Mouse (Mus musculus): ENCODE data around the gene Ofcc1. TPM values are rescaled to one million over a fixed set of nuclear protein-coding genes. Genes with fewer than 3 reads are reported as not detected.

The Ofcc1 gene
- polyA plus RNA-seq, 1 experiment from 2014 or later: 0.08 TPM

- 89% methylated on average over 8 of the region's 8 CpGs for whole genome bisulfite sequencing
- ATAC-seq (ENCODE audit: insufficient number of reproducible peaks, low FRiP score, low TSS enrichment, low read depth) (no peak), DNase-seq (ENCODE audit: low spot score) (no peak)
- Histone ChIP-seq H3K36me3 (ENCODE audit: control insufficient read depth, insufficient read depth, low read length) (no peaks in the 10 kb centered on the region), H3K9ac (ENCODE audit: low read length) (no peak overlapping the region), H3K4me1 (ENCODE audit: control insufficient read depth, insufficient read depth, low read length) (no peaks in the 10 kb centered on the region), H3K4me2 (ENCODE audit: low read depth, severe bottlenecking) (no peak overlapping the region), H3K27ac (replicated peaks; ENCODE audit: low read depth, low read length) (no peak overlapping the region), H3K9me3 (ENCODE audit: control insufficient read depth, low read length) (no peaks in the 10 kb centered on the region), H3K4me3 (ENCODE audit: low read depth, low read length) (no peak overlapping the region), H3K27me3 (ENCODE audit: control insufficient read depth, insufficient read depth, low read length) (no peaks in the 10 kb centered on the region)
These were observed 338.0 kb downstream of the Ofcc1 start for GRCm38 (mm10) chr13:40023201-40023777.

- H3K4me2 ChIP-seq (ENCODE audit: low read depth, severe bottlenecking): no peak overlapping the region
- H3K9me3 ChIP-seq (ENCODE audit: control insufficient read depth, low read length): no peaks in the 10 kb centered on the region
- no peak overlapping the region for H3K27ac ChIP-seq (replicated peaks; ENCODE audit: low read depth, low read length)
- DNase-seq (ENCODE audit: low spot score) (no peak), ATAC-seq (ENCODE audit: insufficient number of reproducible peaks, low FRiP score, low TSS enrichment, low read depth) (no peak)
- 86% methylated on average over 1 of the region's 1 CpGs for WGBS
- H3K4me1 ChIP-seq (ENCODE audit: control insufficient read depth, insufficient read depth, low read length): no peaks in the 10 kb centered on the region
- H3K4me3 ChIP-seq (ENCODE audit: low read depth, low read length): no peak overlapping the region
- H3K9ac ChIP-seq (ENCODE audit: low read length): no peak overlapping the region
- no peaks in the 10 kb centered on the region for H3K27me3 ChIP-seq (ENCODE audit: control insufficient read depth, insufficient read depth, low read length)
- H3K36me3 ChIP-seq (ENCODE audit: control insufficient read depth, insufficient read depth, low read length): no peaks in the 10 kb centered on the region
These were observed 338.6 kb downstream of the Ofcc1 start for GRCm38 (mm10) chr13:40022609-40023008.

DNA sequence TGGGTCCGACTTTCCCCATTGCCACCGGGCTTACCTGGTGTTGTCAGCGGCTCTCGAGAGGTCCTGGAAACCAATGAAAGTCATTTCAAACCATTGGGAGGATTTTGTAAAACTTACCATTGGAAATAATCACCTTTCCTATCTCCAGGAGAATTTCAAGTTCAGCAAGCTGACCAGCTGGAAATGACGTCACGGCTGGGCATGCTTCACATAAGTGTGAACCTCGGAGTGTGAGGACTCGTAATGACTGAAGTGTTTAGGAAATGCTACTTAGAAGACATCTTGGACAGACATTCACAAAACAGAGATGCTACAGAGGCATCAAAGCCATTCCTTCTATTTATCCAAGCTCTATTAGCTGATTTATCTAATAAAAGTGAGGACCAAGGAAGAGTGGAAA lies 361.0 kb downstream of the Ofcc1 start:
- ATAC-seq (ENCODE audit: insufficient number of reproducible peaks, low FRiP score, low TSS enrichment, low read depth) (no peak), DNase-seq (ENCODE audit: low spot score) (no peak)
- H3K27me3 ChIP-seq (ENCODE audit: control insufficient read depth, insufficient read depth, low read length): no peaks in the 10 kb centered on the region
- no peak overlapping the region for H3K9ac ChIP-seq (ENCODE audit: low read length)
- H3K9me3 ChIP-seq (ENCODE audit: control insufficient read depth, low read length): no peaks in the 10 kb centered on the region
- no peak overlapping the region for H3K27ac ChIP-seq (replicated peaks; ENCODE audit: low read depth, low read length)
- no peak overlapping the region for H3K4me3 ChIP-seq (ENCODE audit: low read depth, low read length)
- no peaks in the 10 kb centered on the region for H3K36me3 ChIP-seq (ENCODE audit: control insufficient read depth, insufficient read depth, low read length)
- WGBS: 84% methylated on average over 8 of the region's 8 CpGs
- no peaks in the 10 kb centered on the region for H3K4me1 ChIP-seq (ENCODE audit: control insufficient read depth, insufficient read depth, low read length)
- no peak overlapping the region for H3K4me2 ChIP-seq (ENCODE audit: low read depth, severe bottlenecking)

DNA sequence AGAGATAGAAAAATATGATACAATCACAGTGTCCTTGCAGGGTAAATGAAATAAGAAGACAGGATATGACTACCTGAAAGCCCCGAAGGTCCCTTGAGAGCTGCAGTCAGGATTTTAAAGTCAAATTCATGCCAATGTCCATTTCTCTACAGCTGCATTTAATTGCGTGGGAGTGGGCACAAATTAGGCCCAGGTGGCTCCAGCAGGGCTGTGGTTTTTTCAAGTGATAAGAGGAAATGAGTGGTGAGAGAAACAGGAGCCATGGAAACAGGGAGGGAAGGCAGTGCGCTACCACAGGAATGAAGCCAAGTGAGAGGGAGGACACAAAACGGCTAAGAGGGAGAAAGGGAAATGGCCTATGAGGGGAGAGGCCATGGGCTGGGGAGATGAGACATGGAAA lies 363.3 kb downstream of the Ofcc1 start:
- Histone ChIP-seq H3K27ac (replicated peaks; ENCODE audit: low read depth, low read length) (no peak overlapping the region), H3K27me3 (ENCODE audit: control insufficient read depth, insufficient read depth, low read length) (no peaks in the 10 kb centered on the region), H3K4me1 (ENCODE audit: control insufficient read depth, insufficient read depth, low read length) (no peaks in the 10 kb centered on the region), H3K9me3 (ENCODE audit: control insufficient read depth, low read length) (no peaks in the 10 kb centered on the region), H3K9ac (ENCODE audit: low read length) (no peak overlapping the region), H3K4me2 (ENCODE audit: low read depth, severe bottlenecking) (no peak overlapping the region), H3K36me3 (ENCODE audit: control insufficient read depth, insufficient read depth, low read length) (no peaks in the 10 kb centered on the region), H3K4me3 (ENCODE audit: low read depth, low read length) (no peak overlapping the region)
- DNase-seq (ENCODE audit: low spot score) (peak; percentile 41), ATAC-seq (ENCODE audit: insufficient number of reproducible peaks, low FRiP score, low TSS enrichment, low read depth) (no peak)
- WGBS: 21% methylated on average over 4 of the region's 4 CpGs

GRCm38 (mm10) chr13:39979294-39980061 lies 381.8 kb downstream of the Ofcc1 start:
- no peak overlapping the region for H3K9ac ChIP-seq (ENCODE audit: low read length)
- H3K36me3 ChIP-seq (ENCODE audit: control insufficient read depth, insufficient read depth, low read length): no peaks in the 10 kb centered on the region
- H3K4me3 ChIP-seq (ENCODE audit: low read depth, low read length): no peak overlapping the region
- 0 out of 2 replicates have a peak, but pooled peaks have one; percentile 31 for ATAC-seq (ENCODE audit: insufficient number of reproducible peaks, low FRiP score, low TSS enrichment, low read depth)
- H3K27me3 ChIP-seq (ENCODE audit: control insufficient read depth, insufficient read depth, low read length): no peaks in the 10 kb centered on the region
- H3K27ac ChIP-seq (replicated peaks; ENCODE audit: low read depth, low read length): no peak overlapping the region
- H3K9me3 ChIP-seq (ENCODE audit: control insufficient read depth, low read length): no peaks in the 10 kb centered on the region
- 30% methylated on average over 18 of the region's 18 CpGs for WGBS
- peak; percentile 48 for DNase-seq (ENCODE audit: low spot score)
- H3K4me2 ChIP-seq (ENCODE audit: low read depth, severe bottlenecking): no peak overlapping the region
- no peaks in the 10 kb centered on the region for H3K4me1 ChIP-seq (ENCODE audit: control insufficient read depth, insufficient read depth, low read length)

- WGBS: 64% methylated on average over 8 of the region's 8 CpGs
- ATAC-seq (ENCODE audit: insufficient number of reproducible peaks, low FRiP score, low TSS enrichment, low read depth) (no peak), DNase-seq (ENCODE audit: low spot score) (peak; percentile 25)
- Histone ChIP-seq H3K9me3 (ENCODE audit: control insufficient read depth, low read length) (no peaks in the 10 kb centered on the region), H3K27ac (replicated peaks; ENCODE audit: low read depth, low read length) (no peak overlapping the region), H3K27me3 (ENCODE audit: control insufficient read depth, insufficient read depth, low read length) (no peaks in the 10 kb centered on the region), H3K4me3 (ENCODE audit: low read depth, low read length) (no peak overlapping the region), H3K4me2 (ENCODE audit: low read depth, severe bottlenecking) (no peak overlapping the region), H3K4me1 (ENCODE audit: control insufficient read depth, insufficient read depth, low read length) (no peaks in the 10 kb centered on the region), H3K36me3 (ENCODE audit: control insufficient read depth, insufficient read depth, low read length) (no peaks in the 10 kb centered on the region), H3K9ac (ENCODE audit: low read length) (no peak overlapping the region)
These were observed 392.8 kb downstream of the Ofcc1 start for GRCm38 (mm10) chr13:39968349-39969016.

DNA sequence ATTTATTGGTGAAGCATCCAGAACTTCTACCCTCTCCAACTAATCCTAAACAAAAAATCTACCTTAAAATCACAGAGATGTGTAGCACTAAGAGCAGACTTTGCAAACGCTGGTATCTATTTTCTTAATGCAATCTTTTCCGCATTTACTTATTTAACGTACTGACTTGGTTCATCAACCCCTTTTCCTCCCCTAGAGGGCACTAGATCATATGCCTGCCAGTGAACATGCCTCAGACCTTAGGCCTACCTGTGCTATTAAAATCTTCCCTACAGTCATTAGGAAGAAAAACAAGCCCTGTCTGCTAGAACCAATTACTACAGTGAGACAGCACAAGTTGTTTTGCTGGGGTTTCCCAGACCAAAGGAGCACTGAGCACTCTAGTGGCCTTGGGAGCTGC lies 404.0 kb downstream of the Ofcc1 start:
- no peaks in the 10 kb centered on the region for H3K9me3 ChIP-seq (ENCODE audit: control insufficient read depth, low read length)
- no peaks in the 10 kb centered on the region for H3K36me3 ChIP-seq (ENCODE audit: control insufficient read depth, insufficient read depth, low read length)
- H3K9ac ChIP-seq (ENCODE audit: low read length): no peak overlapping the region
- H3K4me2 ChIP-seq (ENCODE audit: low read depth, severe bottlenecking): no peak overlapping the region
- no peak for DNase-seq (ENCODE audit: low spot score)
- ATAC-seq (ENCODE audit: insufficient number of reproducible peaks, low FRiP score, low TSS enrichment, low read depth): no peak
- 69% methylated on average over 3 of the region's 3 CpGs for WGBS
- no peak overlapping the region for H3K4me3 ChIP-seq (ENCODE audit: low read depth, low read length)
- H3K27me3 ChIP-seq (ENCODE audit: control insufficient read depth, insufficient read depth, low read length): no peaks in the 10 kb centered on the region
- H3K4me1 ChIP-seq (ENCODE audit: control insufficient read depth, insufficient read depth, low read length): no peaks in the 10 kb centered on the region
- no peak overlapping the region for H3K27ac ChIP-seq (replicated peaks; ENCODE audit: low read depth, low read length)

- DNase-seq (ENCODE audit: low spot score): no peak
- Histone ChIP-seq H3K4me2 (ENCODE audit: low read depth, severe bottlenecking) (no peak overlapping the region), H3K9ac (ENCODE audit: low read length) (no peak overlapping the region), H3K4me3 (ENCODE audit: low read depth, low read length) (no peak overlapping the region), H3K36me3 (ENCODE audit: control insufficient read depth, insufficient read depth, low read length) (no peaks in the 10 kb centered on the region), H3K27me3 (ENCODE audit: control insufficient read depth, insufficient read depth, low read length) (no peaks in the 10 kb centered on the region), H3K4me1 (ENCODE audit: control insufficient read depth, insufficient read depth, low read length) (no peaks in the 10 kb centered on the region), H3K27ac (replicated peaks; ENCODE audit: low read depth, low read length) (no peak overlapping the region), H3K9me3 (ENCODE audit: control insufficient read depth, low read length) (no peaks in the 10 kb centered on the region)
- ATAC-seq (ENCODE audit: insufficient number of reproducible peaks, low FRiP score, low TSS enrichment, low read depth): no peak
- 90% methylated on average over 5 of the region's 5 CpGs for WGBS
These were observed 405.2 kb downstream of the Ofcc1 start for GRCm38 (mm10) chr13:39956017-39956416.

Measured in limb, embryonic 11.5 days (tissue).